Mouse (Mus musculus): ENCODE measurements around the gene Actg1.

The Actg1 gene

DNA sequence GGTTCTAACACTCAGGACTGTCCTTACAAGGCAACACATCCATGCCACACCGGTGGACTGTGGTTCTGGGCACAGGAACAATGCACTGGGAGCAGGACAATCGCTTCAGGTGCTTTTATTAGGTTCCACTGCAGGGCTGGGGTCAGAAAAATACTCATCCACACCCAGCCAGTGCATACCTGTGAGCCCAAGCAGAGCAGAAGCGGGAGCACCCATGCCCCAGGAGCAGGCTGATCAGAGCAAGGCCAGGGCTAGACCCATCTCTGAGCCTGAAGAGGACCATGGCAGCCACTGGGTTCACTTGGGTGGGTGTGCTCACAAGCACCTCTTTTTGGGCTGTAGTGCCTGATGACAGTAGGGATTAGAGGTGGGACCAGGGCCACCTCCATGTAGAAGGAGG lies 31.9 kb upstream of the Actg1 start:
- Histone ChIP-seq H3K27me3 (ENCODE audit: insufficient read depth, low read length) (no peaks in the 10 kb centered on the region), H3K4me1 (replicated peaks; ENCODE audit: low read depth, low read length) (peaks cover 33% of the 10 kb centered on the region), H3K9me3 (ENCODE audit: low read length) (no peaks in the 10 kb centered on the region), H3K36me3 (ENCODE audit: insufficient read depth, low read length) (peaks cover 76% of the 10 kb centered on the region), H3K4me3 (replicated peaks; ENCODE audit: low read length) (no peak overlapping the region)
- TF ChIP-seq POU5F1 (IDR thresholded peaks at IDR 0.05; ENCODE audit: borderline replicate concordance, low read length) (no peak), NANOG (IDR thresholded peaks at IDR 0.05; ENCODE audit: borderline replicate concordance, low read length) (no peak), CTCF (conservative IDR thresholded peaks at IDR 0.05; ENCODE audit: low read length) (no peak)

DNA sequence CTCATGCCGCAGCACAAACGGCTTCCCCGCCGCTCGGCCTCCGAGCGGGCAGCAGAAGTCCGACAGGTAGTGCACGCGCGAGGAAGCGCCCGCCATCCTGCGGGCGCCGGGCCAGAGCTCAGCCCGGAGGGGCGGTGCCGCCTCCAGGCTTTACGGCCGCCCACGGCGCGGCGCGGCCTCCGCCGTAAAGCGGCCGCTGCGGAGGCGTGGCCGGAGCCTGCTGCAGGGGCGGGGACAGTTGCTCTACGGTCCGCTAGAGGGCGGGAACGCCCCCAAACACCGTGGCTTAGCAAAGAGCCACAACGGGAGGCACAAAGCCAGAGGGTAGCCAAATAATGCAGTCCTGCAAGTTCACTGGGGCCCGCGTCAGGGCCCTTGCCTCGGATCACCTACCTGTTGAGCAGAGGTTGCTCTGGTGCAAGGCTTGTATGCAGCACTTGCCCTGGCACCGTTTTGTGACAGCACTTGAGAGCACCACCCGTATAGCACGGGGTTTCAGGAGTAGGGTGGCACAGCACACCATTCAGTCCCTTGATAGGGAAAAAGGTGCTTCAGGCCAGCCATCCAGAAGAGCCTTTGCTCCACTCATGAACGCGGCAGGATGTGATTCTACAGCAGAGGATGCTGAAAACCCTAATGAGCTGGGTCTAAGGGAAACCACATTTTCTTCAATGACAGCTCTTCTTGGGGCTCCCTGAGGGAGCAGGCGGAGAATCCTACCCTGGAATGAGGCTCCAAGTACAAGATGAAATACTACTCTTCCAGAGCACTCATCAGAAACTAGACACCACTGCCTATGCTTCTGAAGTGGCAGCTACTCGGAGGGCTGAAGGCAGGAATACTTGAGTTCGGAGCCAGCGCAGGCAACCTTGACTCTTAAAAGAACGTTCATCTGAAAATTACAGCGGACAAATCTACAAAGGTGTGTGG lies 30.5 kb upstream of the Actg1 start, which contains the start of gene Faap100:
Faap100 (minus strand) TSS at position 154 of the 930 bp plus-strand sequence.
- TF ChIP-seq CTCF (conservative IDR thresholded peaks at IDR 0.05; ENCODE audit: low read length) (peak; percentile 16), POU5F1 (IDR thresholded peaks at IDR 0.05; ENCODE audit: borderline replicate concordance, low read length) (no peak)

DNA sequence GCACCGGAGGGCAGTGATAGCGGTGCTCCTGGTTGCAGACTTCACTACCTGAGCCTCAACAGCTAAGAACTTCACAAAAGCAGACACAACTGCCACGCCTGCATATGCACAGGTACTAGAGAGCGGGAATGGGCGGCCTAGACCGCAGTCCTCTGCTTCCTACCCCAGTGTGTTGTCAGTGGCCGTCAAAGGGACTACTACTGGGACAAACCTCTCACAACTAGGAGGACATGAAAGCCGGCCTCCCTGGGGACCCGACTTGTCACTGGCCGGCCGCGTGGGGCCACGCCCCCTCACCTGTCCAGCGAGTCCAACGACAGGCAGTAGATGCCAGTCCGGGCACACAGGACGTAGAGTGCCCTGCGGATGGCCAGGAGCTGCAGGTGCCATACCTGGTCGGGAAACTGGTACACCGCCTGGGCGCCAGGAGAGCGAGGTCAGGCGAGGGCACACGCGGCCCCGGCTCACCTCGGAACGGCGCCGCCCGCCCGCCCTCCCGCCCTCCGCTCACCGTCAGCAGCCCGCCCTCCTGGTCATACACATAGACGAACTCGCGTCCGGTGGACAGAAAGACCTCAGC lies 29.8 kb upstream of the Actg1 start:
- H3K36me3 ChIP-seq (ENCODE audit: insufficient read depth, low read length): peaks cover 76% of the 10 kb centered on the region
- no peaks in the 10 kb centered on the region for H3K27me3 ChIP-seq (ENCODE audit: insufficient read depth, low read length)
- H3K4me1 ChIP-seq (replicated peaks; ENCODE audit: low read depth, low read length): peaks cover 49% of the 10 kb centered on the region
- H3K4me3 ChIP-seq (replicated peaks; ENCODE audit: low read length): peak overlapping the region; percentile 93
- TF ChIP-seq POU5F1 (IDR thresholded peaks at IDR 0.05; ENCODE audit: borderline replicate concordance, low read length): no peak
- TF ChIP-seq CTCF (conservative IDR thresholded peaks at IDR 0.05; ENCODE audit: low read length): no peak
- no peak for TF ChIP-seq NANOG (IDR thresholded peaks at IDR 0.05; ENCODE audit: borderline replicate concordance, low read length)
- no peaks in the 10 kb centered on the region for H3K9me3 ChIP-seq (ENCODE audit: low read length)

More for the DNA sequence above, 30.5 kb upstream of the Actg1 start, which contains the start of gene Faap100:
- Histone ChIP-seq H3K36me3 (ENCODE audit: insufficient read depth, low read length) (peaks cover 76% of the 10 kb centered on the region), H3K4me3 (replicated peaks; ENCODE audit: low read length) (peak within 1 kb of the TSS; percentile 93), H3K27me3 (ENCODE audit: insufficient read depth, low read length) (no peaks in the 10 kb centered on the region), H3K9me3 (ENCODE audit: low read length) (no peaks in the 10 kb centered on the region), H3K4me1 (replicated peaks; ENCODE audit: low read depth, low read length) (peaks cover 41% of the 10 kb centered on the region)

DNA sequence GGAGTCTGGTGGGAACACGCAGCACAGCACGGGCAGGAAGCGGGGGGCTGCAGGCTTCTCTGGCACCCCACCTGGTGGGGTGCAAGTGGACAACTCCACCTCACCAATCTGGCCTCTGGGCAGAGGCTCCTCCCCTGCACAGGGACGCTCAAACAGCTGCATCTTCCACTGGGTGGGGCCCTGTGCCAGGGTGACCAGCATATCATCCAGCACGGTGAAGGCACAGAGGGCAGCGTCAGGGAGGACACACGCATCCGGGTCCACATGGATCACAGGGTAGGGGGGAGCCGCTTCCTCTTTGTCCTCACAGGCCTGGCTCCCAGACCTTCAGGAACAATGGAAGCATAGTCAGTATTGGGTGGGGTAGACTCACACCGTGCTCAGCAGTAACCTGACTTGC lies 29.0 kb upstream of the Actg1 start:
- H3K36me3 ChIP-seq (ENCODE audit: insufficient read depth, low read length): peaks cover 75% of the 10 kb centered on the region

DNA sequence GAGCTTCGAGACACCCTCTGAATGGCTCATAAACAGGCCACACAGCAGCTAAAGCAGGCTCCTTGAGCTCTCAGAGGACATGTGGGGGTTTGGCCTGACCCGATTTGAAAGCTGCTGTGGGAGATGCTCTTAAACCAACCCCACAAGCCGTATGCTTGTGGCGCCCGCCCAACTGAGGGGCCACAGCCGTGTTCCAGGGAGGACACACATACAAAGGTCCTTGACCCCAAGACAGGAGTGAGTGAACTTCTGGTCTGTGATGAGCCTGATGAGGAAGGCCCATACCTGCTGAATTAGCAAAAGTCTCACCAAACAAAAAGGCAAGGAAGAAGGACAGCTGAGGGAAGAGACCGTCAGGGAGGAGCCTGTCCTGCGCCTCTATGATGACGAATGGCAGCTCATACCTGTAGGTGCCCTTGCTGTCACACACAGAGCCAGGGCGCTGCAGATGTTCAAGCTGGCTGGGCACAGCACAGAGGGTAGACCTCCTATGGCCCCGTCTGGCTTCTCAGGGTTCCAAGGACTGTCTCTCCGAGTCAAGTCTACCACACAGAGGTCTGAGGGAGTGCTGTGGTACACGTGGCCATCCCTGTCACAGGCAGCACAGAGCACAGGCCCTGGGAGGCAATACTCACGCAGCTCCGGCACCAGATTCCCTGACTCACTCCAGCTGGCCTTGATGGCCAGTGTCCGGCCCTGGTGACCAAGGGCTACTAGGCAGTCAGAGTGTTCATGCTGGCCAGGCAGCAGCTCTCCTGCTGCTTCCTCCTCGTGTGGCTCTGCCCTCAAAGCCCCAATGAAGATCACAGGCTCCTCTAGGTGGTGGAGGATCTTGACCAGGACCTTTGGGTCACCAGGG lies 28.2 kb upstream of the Actg1 start:
- Histone ChIP-seq H3K9me3 (ENCODE audit: low read length) (no peaks in the 10 kb centered on the region), H3K36me3 (ENCODE audit: insufficient read depth, low read length) (peaks cover 75% of the 10 kb centered on the region), H3K27me3 (ENCODE audit: insufficient read depth, low read length) (no peaks in the 10 kb centered on the region), H3K4me1 (replicated peaks; ENCODE audit: low read depth, low read length) (peaks cover 56% of the 10 kb centered on the region), H3K4me3 (replicated peaks; ENCODE audit: low read length) (peak overlapping the region; percentile 93)
- TF ChIP-seq NANOG (IDR thresholded peaks at IDR 0.05; ENCODE audit: borderline replicate concordance, low read length): no peak
- TF ChIP-seq CTCF (conservative IDR thresholded peaks at IDR 0.05; ENCODE audit: low read length): no peak
- no peak for TF ChIP-seq POU5F1 (IDR thresholded peaks at IDR 0.05; ENCODE audit: borderline replicate concordance, low read length)

More for the DNA sequence above, 29.0 kb upstream of the Actg1 start:
- Histone ChIP-seq H3K9me3 (ENCODE audit: low read length) (no peaks in the 10 kb centered on the region), H3K27me3 (ENCODE audit: insufficient read depth, low read length) (no peaks in the 10 kb centered on the region), H3K4me3 (replicated peaks; ENCODE audit: low read length) (peak overlapping the region; percentile 93), H3K4me1 (replicated peaks; ENCODE audit: low read depth, low read length) (peaks cover 56% of the 10 kb centered on the region)
- TF ChIP-seq POU5F1 (IDR thresholded peaks at IDR 0.05; ENCODE audit: borderline replicate concordance, low read length) (no peak), NANOG (IDR thresholded peaks at IDR 0.05; ENCODE audit: borderline replicate concordance, low read length) (no peak), CTCF (conservative IDR thresholded peaks at IDR 0.05; ENCODE audit: low read length) (no peak)

DNA sequence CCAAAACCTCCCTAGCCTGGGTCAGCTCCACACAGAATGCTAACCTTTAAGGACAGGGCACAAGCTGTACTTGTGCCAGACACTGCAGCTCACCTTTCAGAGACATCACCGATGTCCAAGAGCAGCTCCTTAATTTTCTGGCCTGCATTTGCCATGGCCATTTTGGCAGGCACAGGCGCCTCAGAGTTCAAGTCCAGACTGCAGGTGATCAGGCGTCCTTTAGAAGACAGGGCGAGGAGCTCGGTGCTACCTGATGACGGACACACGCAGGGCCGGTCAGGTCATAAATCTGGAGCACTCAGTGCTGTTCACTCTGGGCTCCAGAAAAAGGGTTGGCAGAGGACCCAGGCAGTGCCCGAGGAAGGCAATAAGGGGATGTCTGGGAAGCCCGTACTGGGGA lies 27.0 kb upstream of the Actg1 start:
- TF ChIP-seq NANOG (IDR thresholded peaks at IDR 0.05; ENCODE audit: borderline replicate concordance, low read length): no peak
- TF ChIP-seq POU5F1 (IDR thresholded peaks at IDR 0.05; ENCODE audit: borderline replicate concordance, low read length): no peak
- TF ChIP-seq CTCF (conservative IDR thresholded peaks at IDR 0.05; ENCODE audit: low read length): no peak

DNA sequence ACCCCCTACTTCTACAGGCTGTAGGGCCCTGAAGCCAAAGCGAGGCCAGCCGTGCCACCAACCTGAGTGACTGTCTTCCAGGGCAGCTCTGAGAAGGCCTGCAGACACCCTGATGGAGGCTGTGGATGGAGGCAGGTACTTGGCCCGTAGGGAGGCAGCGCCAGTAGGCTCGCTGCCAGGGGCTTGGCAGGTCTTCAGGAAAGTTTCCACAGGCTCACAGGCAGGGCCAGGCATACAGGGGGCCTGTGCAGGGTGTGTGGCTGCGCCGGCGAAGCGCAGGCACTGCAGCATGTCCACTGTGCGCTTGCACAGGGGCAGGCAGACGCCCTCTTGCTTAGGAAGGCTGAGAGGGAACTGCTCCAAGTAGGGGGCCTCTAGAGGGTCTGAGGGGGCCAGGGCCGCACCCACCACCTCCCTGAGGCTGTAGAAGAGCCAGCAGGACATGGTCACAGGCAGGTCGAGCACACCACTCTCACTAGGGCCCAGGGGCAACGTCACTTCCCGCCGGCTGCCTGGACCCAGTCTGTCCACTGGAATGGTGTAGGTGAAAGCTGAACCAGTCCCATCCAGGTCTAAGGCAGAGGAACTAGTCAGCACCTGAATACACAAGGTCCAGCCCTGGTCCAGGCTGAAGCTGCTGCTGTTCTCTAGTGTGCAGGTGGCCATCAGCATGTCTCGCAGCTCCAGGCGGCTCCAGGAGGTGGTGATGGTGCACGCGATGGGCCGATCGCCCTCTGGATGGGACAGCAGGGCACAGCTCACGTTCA lies 25.7 kb upstream of the Actg1 start:
- Histone ChIP-seq H3K27me3 (ENCODE audit: insufficient read depth, low read length) (no peaks in the 10 kb centered on the region), H3K4me1 (replicated peaks; ENCODE audit: low read depth, low read length) (peaks cover 61% of the 10 kb centered on the region), H3K4me3 (replicated peaks; ENCODE audit: low read length) (no peak overlapping the region), H3K9me3 (ENCODE audit: low read length) (no peaks in the 10 kb centered on the region), H3K36me3 (ENCODE audit: insufficient read depth, low read length) (peaks cover 85% of the 10 kb centered on the region)
- no peak for TF ChIP-seq NANOG (IDR thresholded peaks at IDR 0.05; ENCODE audit: borderline replicate concordance, low read length)
- no peak for TF ChIP-seq POU5F1 (IDR thresholded peaks at IDR 0.05; ENCODE audit: borderline replicate concordance, low read length)
- TF ChIP-seq CTCF (conservative IDR thresholded peaks at IDR 0.05; ENCODE audit: low read length): no peak

More for the DNA sequence above, 27.0 kb upstream of the Actg1 start:
- Histone ChIP-seq H3K4me1 (replicated peaks; ENCODE audit: low read depth, low read length) (peaks cover 61% of the 10 kb centered on the region), H3K9me3 (ENCODE audit: low read length) (no peaks in the 10 kb centered on the region), H3K4me3 (replicated peaks; ENCODE audit: low read length) (no peak overlapping the region), H3K27me3 (ENCODE audit: insufficient read depth, low read length) (no peaks in the 10 kb centered on the region), H3K36me3 (ENCODE audit: insufficient read depth, low read length) (peaks cover 75% of the 10 kb centered on the region)
